Mouse (Mus musculus) left cerebral cortex, postnatal 14 days (tissue): Measurements from ENCODE around the gene Galnt12. TPM values are rescaled to one million over a fixed set of nuclear protein-coding genes. Genes with fewer than 3 reads are reported as not detected.

Source experiments
- DNase-seq, 2 experiments: peaks; one replicate each; pipeline ENCODE4 v3.0.0; 2021 to 2022; ENCODE audit warnings: low spot score in 2 of 2, mixed read lengths in 1 of 2
- intact Hi-C: fragments of 180-260 bp; cut with DNase I; formaldehyde crosslinking; loops from one replicate; pipeline ENCODE4 v1.15.1; 2025
- total RNA-seq, 2 experiments: library from RNA; stranded (reverse); gene quantifications; 2 replicates each; pipeline ENCODE4 v1.2.3; 2021

The Galnt12 gene
- total RNA-seq, 2 experiments from 2014 or later = 0.85 to 1.3 TPM

- no peak for DNase-seq
- intact Hi-C loops = no loop called here
Measured at GRCm38 (mm10) chr4:47092387-47093021, 795 bp downstream of the Galnt12 start.

GRCm38 (mm10) chr4:47093161-47093560 lies 1.5 kb downstream of the Galnt12 start:
- no peak for DNase-seq
- intact Hi-C loops = no loop called here

GRCm38 (mm10) chr4:47093647-47094046 lies 1.9 kb downstream of the Galnt12 start:
- intact Hi-C loops = no loop called here
- DNase-seq = no peak

- DNase-seq = no peak
- intact Hi-C loops = no loop called here
Measured at GRCm38 (mm10) chr4:47103561-47103960, 11.9 kb downstream of the Galnt12 start.

- DNase-seq = no peak
Measured at GRCm38 (mm10) chr4:47111885-47112284, 20.2 kb downstream of the Galnt12 start.

GRCm38 (mm10) chr4:47112560-47112959 lies 20.9 kb downstream of the Galnt12 start:
- peak; percentile 37 to 58 for DNase-seq
- intact Hi-C loops = no loop called here

More at GRCm38 (mm10) chr4:47111885-47112284, 20.2 kb downstream of the Galnt12 start:
- intact Hi-C loops = no loop called here

- peak; percentile 67 to 77 for DNase-seq
- intact Hi-C loops = loop anchor here (5.0 kb wide), 2 partner anchors 115 to 280 kb away; no protein-coding TSS in a partner anchor
Measured at GRCm38 (mm10) chr4:47122051-47122706, 30.5 kb downstream of the Galnt12 start.

- intact Hi-C loops = loop anchor here (5.0 kb wide), 2 partner anchors 113 to 278 kb away; no protein-coding TSS in a partner anchor
- DNase-seq = no peak
Measured at GRCm38 (mm10) chr4:47124140-47124711, 32.5 kb downstream of the Galnt12 start.

- peak in 1 of 2 experiments; percentile 22 for DNase-seq
- intact Hi-C loops = loop anchor here (2.0 kb wide), 1 partner anchor 122 kb away; no protein-coding TSS in a partner anchor
Measured at GRCm38 (mm10) chr4:47128515-47128914, 36.8 kb downstream of the Galnt12 start.

GRCm38 (mm10) chr4:47129572-47129971 lies 37.9 kb downstream of the Galnt12 start:
- no peak for DNase-seq
- intact Hi-C loops = loop anchor here (2.0 kb wide), 1 partner anchor 121 kb away; no protein-coding TSS in a partner anchor

- intact Hi-C loops = no loop called here
- no peak for DNase-seq
Measured at GRCm38 (mm10) chr4:47130111-47131050, 38.7 kb downstream of the Galnt12 start.

GRCm38 (mm10) chr4:47131931-47132330 lies 40.2 kb downstream of the Galnt12 start:
- no peak for DNase-seq
- intact Hi-C loops = no loop called here

- intact Hi-C loops = no loop called here
- DNase-seq = no peak
Measured at GRCm38 (mm10) chr4:47132413-47132812, 40.7 kb downstream of the Galnt12 start.

- intact Hi-C loops = no loop called here
Measured at GRCm38 (mm10) chr4:47136699-47137101, 45.0 kb downstream of the Galnt12 start.

GRCm38 (mm10) chr4:47137479-47137878 lies 45.8 kb downstream of the Galnt12 start:
- DNase-seq = no peak
- intact Hi-C loops = no loop called here

More at GRCm38 (mm10) chr4:47136699-47137101, 45.0 kb downstream of the Galnt12 start:
- DNase-seq = peak in 1 of 2 experiments; percentile 58

- no peak for DNase-seq
- intact Hi-C loops = no loop called here
Measured at GRCm38 (mm10) chr4:47138411-47138810, 46.7 kb downstream of the Galnt12 start.

- intact Hi-C loops = no loop called here
- no peak for DNase-seq
Measured at GRCm38 (mm10) chr4:47138967-47139777, 47.5 kb downstream of the Galnt12 start.

GRCm38 (mm10) chr4:47140301-47140700 lies 48.6 kb downstream of the Galnt12 start:
- intact Hi-C loops = no loop called here
- DNase-seq = no peak
